Mouse (Mus musculus) cerebellum, adult 8-10 months (tissue): ENCODE data around the gene Slc38a10.

Experiments used
- DNase-seq: peaks from one replicate; pipeline ENCODE4 v3.0.0; 2022

Slc38a10 gene

DNA sequence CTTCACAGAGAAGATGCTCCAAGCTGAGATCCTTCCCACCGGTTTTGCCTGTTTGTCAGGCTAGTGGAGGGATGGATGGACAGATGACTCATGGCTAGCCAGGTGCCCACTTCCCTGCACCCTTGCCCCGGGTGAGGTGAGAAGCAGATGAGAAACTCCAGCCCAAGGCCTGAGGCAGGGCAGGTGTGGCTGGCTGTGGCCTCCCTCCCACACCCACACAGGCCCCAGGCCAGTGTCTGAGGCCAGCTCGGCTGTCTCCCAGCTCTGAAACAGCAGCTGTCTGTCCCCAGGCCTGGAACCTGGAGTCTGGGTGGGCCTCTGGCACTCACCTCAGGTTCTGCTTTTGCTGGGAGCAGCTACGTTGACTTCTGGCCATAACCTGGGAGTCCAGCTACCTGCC, 24.8 kb upstream of the Slc38a10 start:
- no peak for DNase-seq

GRCm38 (mm10) chr11:120173213-120173612, 22.1 kb upstream of the Slc38a10 start:
- no peak for DNase-seq

DNA sequence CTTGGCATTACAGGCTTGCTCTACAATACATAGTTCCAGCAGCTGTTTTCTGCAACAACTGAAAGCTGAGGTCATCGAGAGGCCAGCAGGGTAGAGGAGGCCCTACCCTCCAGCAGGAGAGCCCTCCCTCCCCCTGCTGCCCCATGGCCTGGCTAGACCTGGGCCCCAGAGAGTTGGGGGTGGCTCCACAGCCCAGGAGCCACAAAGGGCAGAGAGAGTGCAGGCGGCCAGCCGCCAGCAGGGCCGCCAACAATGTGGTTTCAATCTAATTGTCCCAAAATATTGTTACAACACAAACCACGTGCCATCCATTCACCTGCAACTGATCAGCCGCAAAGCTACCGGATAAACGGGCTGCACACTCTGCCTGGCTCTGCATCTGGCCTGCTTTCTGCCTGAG, 20.0 kb upstream of the Slc38a10 start:
- no peak for DNase-seq

DNA sequence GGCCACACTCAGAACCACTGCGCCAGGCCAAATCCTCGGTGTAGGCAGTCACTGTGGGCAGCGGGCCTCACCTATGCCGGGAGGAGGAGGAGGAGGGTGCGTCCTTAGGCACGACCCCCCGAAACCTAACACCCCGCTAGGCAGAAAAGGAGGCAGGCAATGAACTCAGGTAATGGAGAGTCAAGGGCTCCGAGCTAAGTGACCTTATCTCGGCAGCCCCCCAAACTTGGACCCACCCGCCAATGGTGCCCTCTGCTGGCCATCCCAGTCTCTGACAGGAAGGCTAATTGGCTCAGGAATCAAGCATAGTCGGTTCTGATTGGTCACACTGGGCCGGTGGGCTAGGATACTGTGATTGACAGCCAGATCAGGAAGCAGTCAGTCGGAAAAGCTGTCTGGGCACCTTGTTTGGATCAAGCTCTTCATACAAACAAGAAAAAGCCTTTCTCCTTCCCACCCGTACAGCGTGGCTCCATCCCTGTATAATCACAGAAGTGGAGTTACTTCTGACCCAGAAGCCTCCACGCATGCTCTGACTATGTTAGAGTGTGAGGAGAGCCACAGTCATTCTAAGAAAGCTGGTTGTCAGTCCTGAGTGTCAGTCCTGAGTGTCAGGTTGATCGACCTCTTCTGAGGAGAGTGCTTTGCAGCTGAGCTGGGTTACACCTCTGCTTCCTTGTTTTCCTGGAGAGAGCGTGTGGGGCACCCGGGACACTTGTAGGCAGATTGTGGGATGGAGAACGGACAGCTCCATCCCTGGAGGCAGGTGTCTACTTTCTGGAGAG, 18.3 kb upstream of the Slc38a10 start:
- peak; percentile 80 for DNase-seq

- no peak for DNase-seq
Measured at GRCm38 (mm10) chr11:120168516-120168915, 17.4 kb upstream of the Slc38a10 start.

DNA sequence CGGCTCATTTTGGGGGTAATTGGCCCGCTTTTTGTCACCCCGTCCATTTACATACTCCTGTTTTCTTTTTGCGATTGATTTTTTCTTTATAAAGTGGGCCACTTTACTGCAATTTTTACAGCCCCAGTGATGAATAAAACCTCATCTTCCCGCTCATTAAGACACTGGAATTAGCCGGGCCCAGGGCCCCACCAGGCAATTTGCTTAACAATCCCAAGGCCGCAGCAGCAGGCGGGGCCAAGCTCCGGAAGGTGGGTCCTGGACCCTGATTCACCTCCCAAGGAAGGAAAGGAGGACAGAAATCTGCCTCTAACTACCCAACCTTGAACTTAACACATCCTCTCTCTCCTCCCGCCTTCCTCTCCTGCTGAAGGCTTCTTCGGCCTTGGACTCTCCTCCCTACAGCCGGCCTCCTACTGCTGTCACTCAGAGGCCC, 16.8 kb upstream of the Slc38a10 start:
- DNase-seq = no peak

- DNase-seq = no peak
Measured at GRCm38 (mm10) chr11:120167059-120167458, 15.9 kb upstream of the Slc38a10 start.

GRCm38 (mm10) chr11:120164471-120165261, 13.5 kb upstream of the Slc38a10 start:
- DNase-seq = no peak

- no peak for DNase-seq
Measured at GRCm38 (mm10) chr11:120164028-120164427, 12.9 kb upstream of the Slc38a10 start.

- DNase-seq = no peak
Measured at GRCm38 (mm10) chr11:120163207-120163606, 12.1 kb upstream of the Slc38a10 start.

DNA sequence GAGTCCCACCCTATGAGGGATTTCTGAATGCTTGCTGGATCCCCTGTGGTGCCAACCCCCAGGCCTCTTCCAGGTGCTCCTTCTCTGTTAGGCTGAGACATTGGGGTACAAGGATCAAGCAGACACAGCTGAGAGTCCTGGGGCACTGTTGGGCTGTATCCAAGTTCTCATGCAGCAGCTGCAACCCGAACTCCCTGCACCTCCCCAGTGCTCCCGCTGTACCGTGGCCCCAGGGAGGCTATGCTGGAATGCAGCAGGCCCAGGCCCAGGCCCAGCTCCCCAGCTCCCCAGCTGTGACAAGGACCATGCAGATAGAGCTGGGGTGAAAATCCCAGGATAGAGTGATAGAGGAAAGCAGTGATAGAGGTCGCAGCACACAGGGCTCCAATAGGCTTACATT, 10.1 kb upstream of the Slc38a10 start:
- no peak for DNase-seq

GRCm38 (mm10) chr11:120160478-120160877, 9.3 kb upstream of the Slc38a10 start:
- DNase-seq = no peak

DNA sequence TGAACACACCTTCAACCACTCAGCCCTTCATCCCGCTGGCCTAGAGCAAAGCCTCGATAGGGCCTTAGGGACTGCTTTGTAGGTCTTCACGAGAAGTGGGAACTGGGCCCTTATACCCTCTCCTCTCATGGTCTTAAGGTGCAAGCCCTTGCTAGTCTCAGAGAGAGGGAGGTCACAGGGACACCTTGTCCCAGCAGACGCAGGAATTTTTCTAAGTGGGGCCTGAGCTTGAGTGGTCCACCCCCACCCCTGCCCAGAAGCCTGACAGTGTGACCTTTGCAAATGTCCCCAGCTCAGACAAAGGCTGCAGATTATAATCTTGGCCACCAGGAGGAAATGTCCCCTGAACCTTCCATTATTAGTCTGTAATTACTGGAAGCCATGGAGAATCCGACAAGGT, 8.5 kb upstream of the Slc38a10 start:
- DNase-seq = no peak

GRCm38 (mm10) chr11:120158828-120159227, 7.7 kb upstream of the Slc38a10 start:
- DNase-seq = no peak

- DNase-seq = no peak
Measured at GRCm38 (mm10) chr11:120150440-120151112, 570 bp downstream of the Slc38a10 start.

DNA sequence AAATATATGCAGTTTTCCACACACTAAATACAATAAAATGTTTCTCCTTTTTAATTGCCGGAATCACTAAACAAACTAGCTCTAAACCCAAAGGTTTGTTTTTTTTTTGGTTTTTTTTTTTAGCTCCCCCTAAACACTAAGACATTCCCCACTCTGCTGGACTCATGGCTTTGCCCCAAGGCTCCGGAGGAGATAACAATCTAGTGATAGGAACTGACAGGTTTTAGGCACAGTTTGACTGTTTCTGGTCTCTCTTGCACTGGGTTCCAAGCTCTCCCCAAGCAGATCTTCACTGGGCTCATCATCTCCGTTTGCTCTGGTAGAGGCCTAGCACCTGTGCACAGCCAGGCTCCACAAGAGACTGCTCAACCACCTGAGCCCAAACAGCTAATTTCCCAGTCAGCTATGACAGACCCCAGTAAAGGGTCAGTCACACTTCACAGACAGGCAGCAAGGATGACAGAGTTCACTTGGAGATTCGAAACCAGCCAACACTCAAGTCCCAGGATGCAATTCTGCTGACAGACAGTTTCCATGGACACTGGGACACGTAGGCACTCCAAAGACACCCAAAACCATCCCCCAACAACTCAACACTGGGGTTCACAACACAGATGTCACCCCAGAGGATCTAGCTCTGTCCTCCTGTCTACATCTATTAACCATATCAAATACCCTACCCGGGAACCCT, 1.5 kb downstream of the Slc38a10 start:
- DNase-seq = no peak

DNA sequence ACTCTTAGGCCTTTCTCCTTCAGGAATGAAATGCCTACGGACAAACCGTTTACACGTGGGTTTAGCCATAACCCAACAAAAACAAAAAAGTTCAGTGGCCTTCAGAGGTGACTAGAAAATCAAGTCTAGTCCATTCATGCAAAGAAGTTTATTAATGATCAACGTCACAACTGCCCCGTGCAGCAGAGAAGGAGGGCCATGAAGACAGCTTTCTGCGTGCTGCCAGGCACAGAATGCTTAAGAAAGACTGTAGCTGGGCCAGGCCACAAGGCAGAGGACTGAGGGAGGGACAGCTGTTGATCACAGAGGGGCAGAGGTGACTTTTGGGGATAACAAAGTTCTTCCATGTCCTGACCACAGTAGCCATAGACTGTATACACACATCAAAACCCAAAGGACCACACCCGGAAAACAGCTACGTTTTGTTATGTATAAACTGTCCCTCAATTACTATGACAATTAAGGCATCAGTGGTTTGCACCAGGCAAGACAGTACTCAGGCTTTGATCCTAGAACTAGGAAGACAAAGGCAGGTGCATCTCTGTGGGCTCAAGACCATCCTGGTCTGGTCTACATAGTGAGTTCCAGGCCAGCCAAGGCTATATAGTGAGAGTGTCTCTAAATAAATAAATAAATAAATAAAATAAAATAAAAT, 2.8 kb downstream of the Slc38a10 start:
- no peak for DNase-seq

- no peak for DNase-seq
Measured at GRCm38 (mm10) chr11:120143708-120144497, 7.2 kb downstream of the Slc38a10 start.

DNA sequence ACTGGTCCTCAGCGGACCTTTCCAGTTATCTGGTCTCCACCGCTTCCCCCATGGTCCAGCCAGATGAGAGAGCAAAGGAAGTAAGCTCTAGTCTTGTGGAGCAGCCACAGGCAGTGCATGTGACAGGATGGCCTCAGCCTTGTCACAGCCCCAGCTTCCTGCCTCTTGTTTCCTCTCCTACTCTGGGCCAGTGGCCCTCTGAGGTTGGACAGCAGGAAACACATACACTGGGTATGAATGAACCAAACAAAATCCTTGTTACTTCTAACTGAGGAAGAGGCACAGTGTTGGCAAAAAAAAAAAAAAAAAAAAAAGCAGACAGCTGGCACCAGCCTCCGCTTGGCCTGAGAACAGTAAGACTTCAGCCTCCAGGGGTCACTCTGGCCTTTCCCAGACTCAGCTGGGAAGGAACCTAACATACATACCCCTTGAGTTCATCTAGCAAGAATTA, 8.5 kb downstream of the Slc38a10 start:
- DNase-seq = no peak

GRCm38 (mm10) chr11:120140255-120140654, 10.9 kb downstream of the Slc38a10 start:
- DNase-seq = no peak

DNA sequence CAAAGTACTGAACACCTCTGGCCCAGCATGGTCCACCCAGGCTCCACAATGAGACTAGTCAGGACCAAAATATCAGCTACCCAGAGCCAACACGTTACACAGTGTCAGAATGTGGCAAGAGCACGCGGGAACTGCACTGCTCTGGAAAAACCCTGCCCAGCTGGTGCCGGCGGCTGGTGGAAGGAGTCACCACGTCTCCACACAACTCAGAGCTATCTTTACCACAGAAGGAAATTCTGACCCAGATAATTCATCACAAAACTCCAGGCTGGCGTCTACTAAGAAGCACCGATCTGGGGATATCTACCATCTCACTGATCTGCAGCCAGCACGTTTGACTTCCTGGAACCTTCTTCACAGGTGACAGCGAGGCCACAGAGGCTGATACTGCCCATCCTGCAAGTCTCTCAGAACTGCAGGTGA, 11.8 kb downstream of the Slc38a10 start:
- DNase-seq = no peak

DNA sequence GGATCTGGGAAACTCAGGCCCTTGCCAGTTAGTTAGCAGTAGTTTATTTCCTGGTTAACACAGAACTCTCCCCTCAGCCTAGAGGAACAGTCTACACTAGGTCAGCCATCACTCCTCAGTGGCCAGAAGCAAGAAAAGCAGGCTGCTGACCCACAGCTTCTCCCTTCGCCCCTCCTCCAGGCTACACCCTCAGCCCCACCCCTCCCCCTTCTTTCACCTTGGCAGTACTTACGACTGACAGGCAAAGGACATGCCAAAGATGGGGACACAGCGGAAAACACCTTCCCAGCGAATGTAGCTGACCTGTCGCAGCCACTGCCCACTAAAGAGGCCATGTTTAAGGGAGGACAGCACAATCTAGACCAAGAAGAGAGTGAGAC, 13.5 kb downstream of the Slc38a10 start:
- no peak for DNase-seq
